Mouse (Mus musculus): ENCODE data around the gene Grin2c. TPM values are rescaled to one million over a fixed set of nuclear protein-coding genes. Genes with fewer than 3 reads are reported as not detected.

Grin2c gene
- polyA plus RNA-seq, 1 experiment from 2014 or later = 0.05 TPM

Small RNAs within 50 kb of the gene (microRNA-seq; reads per million reads assigned to microRNA genes)
- gene Gm25837 = not detected

Other genes starting within 250 kb of the Grin2c start
- gene Cd300ld4, start 240.2 kb downstream of the Grin2c start, polyA plus RNA-seq (2015; fragmentation: Nextera tagmentation; extraction: Ambion mirVana) = not detected in 2 replicates
- gene Cd300ld5, start 229.5 kb downstream of the Grin2c start, polyA plus RNA-seq (2015; fragmentation: Nextera tagmentation; extraction: Ambion mirVana) = not detected in 2 replicates
- not detected in 2 replicates for gene Cd300ld3, start 218.8 kb downstream of the Grin2c start, polyA plus RNA-seq (2015; fragmentation: Nextera tagmentation; extraction: Ambion mirVana)
- 0.46 and 0.79 TPM in 2 replicates for gene Cd300e, start 205.1 kb downstream of the Grin2c start, polyA plus RNA-seq (2015; fragmentation: Nextera tagmentation; extraction: Ambion mirVana)
- 2.3 and 2.4 TPM in 2 replicates for gene Rab37, start 175.8 kb downstream of the Grin2c start, polyA plus RNA-seq (2015; fragmentation: Nextera tagmentation; extraction: Ambion mirVana)
- gene Cd300lf, start 133.3 kb downstream of the Grin2c start, polyA plus RNA-seq (2015; fragmentation: Nextera tagmentation; extraction: Ambion mirVana) = 4.0 and 5.5 TPM in 2 replicates
- 78.8 and 88.7 TPM in 2 replicates for gene Slc9a3r1, start 103.9 kb downstream of the Grin2c start, polyA plus RNA-seq (2015; fragmentation: Nextera tagmentation; extraction: Ambion mirVana)
- 5.9 and 6.4 TPM in 2 replicates for gene Tmem104, start 79.8 kb downstream of the Grin2c start, polyA plus RNA-seq (2015; fragmentation: Nextera tagmentation; extraction: Ambion mirVana)
- gene Nat9, start 79.4 kb downstream of the Grin2c start, polyA plus RNA-seq (2015; fragmentation: Nextera tagmentation; extraction: Ambion mirVana) = 12.7 TPM in 2 replicates
- gene Fdxr, start 9.8 kb upstream of the Grin2c start, polyA plus RNA-seq (2015; fragmentation: Nextera tagmentation; extraction: Ambion mirVana) = 19.5 and 21.7 TPM in 2 replicates
- gene Fads6, start 30.4 kb upstream of the Grin2c start, polyA plus RNA-seq (2015; fragmentation: Nextera tagmentation; extraction: Ambion mirVana) = 4.4 and 4.5 TPM in 2 replicates
- not detected in 2 replicates for gene Otop2, start 39.9 kb upstream of the Grin2c start, polyA plus RNA-seq (2015; fragmentation: Nextera tagmentation; extraction: Ambion mirVana)
- 0.09 and 0.13 TPM in 2 replicates for gene Ush1g, start 54.8 kb upstream of the Grin2c start, polyA plus RNA-seq (2015; fragmentation: Nextera tagmentation; extraction: Ambion mirVana)
- 0.11 TPM in 1 of 2 replicates, not detected in the other for gene Otop3, start 67.5 kb upstream of the Grin2c start, polyA plus RNA-seq (2015; fragmentation: Nextera tagmentation; extraction: Ambion mirVana)
- 1.3 and 1.9 TPM in 2 replicates for gene Hid1, start 100.5 kb upstream of the Grin2c start, polyA plus RNA-seq (2015; fragmentation: Nextera tagmentation; extraction: Ambion mirVana)
- 0.95 and 1.3 TPM in 2 replicates for gene Cdr2l, start 114.7 kb upstream of the Grin2c start, polyA plus RNA-seq (2015; fragmentation: Nextera tagmentation; extraction: Ambion mirVana)
- gene Mrpl58, start 136.5 kb upstream of the Grin2c start, polyA plus RNA-seq (2015; fragmentation: Nextera tagmentation; extraction: Ambion mirVana) = 68.8 and 71.7 TPM in 2 replicates
- gene Atp5h, start 152.7 kb upstream of the Grin2c start, polyA plus RNA-seq (2015; fragmentation: Nextera tagmentation; extraction: Ambion mirVana) = 482 and 528 TPM in 2 replicates
- 0.70 and 1.0 TPM in 2 replicates for gene Kctd2, start 152.9 kb upstream of the Grin2c start, polyA plus RNA-seq (2015; fragmentation: Nextera tagmentation; extraction: Ambion mirVana)
- gene Trim80, start 173.3 kb upstream of the Grin2c start, polyA plus RNA-seq (2015; fragmentation: Nextera tagmentation; extraction: Ambion mirVana) = 0.84 and 1.1 TPM in 2 replicates
- 0.21 and 0.51 TPM in 2 replicates for gene Slc16a5, start 195.2 kb upstream of the Grin2c start, polyA plus RNA-seq (2015; fragmentation: Nextera tagmentation; extraction: Ambion mirVana)
- gene Armc7, start 208.4 kb upstream of the Grin2c start, polyA plus RNA-seq (2015; fragmentation: Nextera tagmentation; extraction: Ambion mirVana) = 3.7 TPM in 2 replicates
- 32.0 and 36.3 TPM in 2 replicates for gene Nt5c, start 224.6 kb upstream of the Grin2c start, polyA plus RNA-seq (2015; fragmentation: Nextera tagmentation; extraction: Ambion mirVana)
- 190 and 209 TPM in 2 replicates for gene Jpt1, start 247.1 kb upstream of the Grin2c start, polyA plus RNA-seq (2015; fragmentation: Nextera tagmentation; extraction: Ambion mirVana)

All from liver, embryonic 16.5 days (tissue).